Mouse (Mus musculus) heart, adult 18-20 months (tissue): ENCODE measurements at regions not wholly inside any gene's neighbourhood (a gene's known extent, or its start where the extent isn't known, plus 50 kb on each side); places are given as distances from the start of the nearest gene placed in this dataset.
"Not testable (repeated sequence)": the region's sequence is repeated elsewhere in the genome, so short reads cannot be mapped to it uniquely, and the experiment has no call there.

Experiments
- DNase-seq, 2 experiments: peaks; one replicate each; pipeline ENCODE4 v3.0.0; 2021 to 2022; ENCODE audit warnings: mixed read lengths in 1 of 2

DNA sequence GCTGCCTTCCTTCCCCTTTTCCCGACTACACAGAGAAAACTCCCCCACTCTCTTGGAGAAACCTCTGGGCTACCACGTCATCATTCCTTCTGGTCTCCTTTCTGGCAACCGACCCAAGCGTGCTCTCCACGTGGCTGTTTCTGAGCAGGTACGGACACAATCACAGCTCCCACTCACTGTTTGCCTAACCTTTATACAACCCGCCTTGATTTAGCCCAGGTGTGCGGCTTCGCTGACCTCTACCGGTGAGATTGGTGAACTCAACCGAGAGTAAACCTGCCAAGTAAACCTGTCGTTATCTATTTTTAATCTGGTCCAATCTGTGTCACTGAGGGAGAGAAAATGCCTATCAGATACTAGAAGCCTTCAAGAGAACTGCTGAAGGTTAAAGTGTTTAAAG, 142.7 kb upstream of the Gnai1 start:
- no peak for DNase-seq

GRCm38 (mm10) chr5:18494305-18494704, 134.2 kb upstream of the Gnai1 start:
- DNase-seq: no peak

GRCm38 (mm10) chr5:18489709-18490108, 129.6 kb upstream of the Gnai1 start:
- no peak for DNase-seq

DNA sequence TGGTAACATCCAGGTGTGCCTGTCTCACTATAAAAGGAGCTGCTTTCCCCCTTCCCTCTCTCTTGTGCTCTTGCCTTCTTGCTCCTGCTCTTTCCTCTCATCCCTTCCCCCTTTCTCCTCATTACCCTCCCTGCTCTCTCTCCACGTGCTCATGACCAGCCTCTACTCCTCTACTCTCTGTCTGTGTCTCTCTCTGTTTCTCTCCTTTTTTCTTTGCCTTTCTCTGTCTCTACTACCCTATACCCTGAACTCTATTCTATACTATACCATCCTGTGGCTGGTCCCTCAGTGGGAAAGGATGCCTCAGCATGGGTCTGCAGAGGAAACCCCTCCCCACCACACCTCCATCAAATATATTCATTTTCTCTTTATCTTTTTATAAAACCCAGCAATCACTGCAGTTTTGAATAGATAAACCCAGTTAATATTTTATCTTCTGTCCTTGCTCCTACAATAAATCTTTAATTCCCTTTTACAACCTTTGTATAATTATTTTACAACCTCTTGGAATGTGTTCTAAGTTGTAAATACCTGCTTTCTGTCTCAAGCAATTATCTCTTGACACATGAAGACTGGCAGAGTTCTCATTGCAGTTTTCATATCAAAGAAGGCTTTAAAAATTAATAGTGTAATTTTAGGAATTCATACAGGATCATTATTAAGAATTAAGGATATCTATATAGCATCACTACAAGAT, 127.1 kb upstream of the Gnai1 start:
- DNase-seq: no peak

GRCm38 (mm10) chr5:18484376-18484775, 124.2 kb upstream of the Gnai1 start:
- DNase-seq: no peak

GRCm38 (mm10) chr5:18478420-18478819, 118.3 kb upstream of the Gnai1 start:
- no peak for DNase-seq

- DNase-seq: no peak
Observed at GRCm38 (mm10) chr5:18477372-18478017, 117.3 kb upstream of the Gnai1 start.

DNA sequence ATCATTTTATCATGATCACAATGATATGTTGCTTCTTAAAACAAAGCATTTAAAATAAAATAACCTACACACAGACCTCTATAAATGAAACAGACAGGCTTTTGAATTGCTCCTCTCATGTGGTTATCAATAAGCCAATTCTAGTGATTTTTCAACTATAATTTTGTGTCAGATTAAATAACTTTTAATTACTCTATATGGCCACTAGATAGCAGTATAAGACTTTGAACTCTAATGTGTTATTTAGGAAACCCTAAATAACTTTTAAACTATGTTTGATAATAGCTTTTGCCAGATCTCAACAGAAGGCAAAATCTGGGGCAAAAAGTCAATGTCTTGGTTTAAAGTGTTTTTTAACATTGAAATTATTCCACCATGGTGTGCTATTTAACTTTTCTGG, 112.0 kb upstream of the Gnai1 start:
- no peak for DNase-seq

DNA sequence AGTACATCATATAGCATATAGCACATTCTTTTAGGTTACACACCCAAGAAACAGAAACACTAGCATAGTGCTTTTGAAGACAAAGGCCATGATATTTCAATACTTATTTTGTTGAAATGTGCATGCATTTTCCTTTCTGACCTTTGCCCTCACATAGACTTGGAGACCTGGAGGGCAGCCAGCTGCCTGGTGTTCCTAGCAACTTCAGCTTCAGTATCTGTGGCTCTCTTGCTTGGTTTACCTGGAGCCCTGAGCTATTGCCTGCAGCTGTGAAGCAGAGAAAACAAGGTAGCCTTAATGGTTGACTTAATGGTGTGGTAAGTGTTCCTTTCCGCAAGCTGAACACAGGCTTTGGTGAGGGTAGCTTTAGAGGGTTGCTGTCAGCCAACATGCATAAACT, 97.6 kb upstream of the Gnai1 start:
- no peak for DNase-seq

DNA sequence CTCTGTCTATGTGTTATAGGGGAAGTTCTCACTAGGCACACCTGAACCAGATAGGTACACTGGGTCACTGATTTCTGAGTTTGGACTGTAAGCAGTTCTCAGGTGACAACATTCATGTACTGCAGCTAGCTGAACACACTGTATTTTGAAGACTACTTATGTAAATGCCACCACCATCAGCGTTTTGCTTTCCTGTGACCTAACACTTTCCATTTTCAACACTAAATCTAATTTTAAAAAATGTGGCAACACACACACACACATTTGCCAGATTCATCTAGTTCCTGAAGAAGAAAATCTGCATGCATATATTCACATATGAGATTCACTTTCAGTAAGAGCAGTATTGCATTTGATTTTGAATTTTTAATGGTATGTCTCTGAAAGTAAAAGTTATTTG, 96.0 kb upstream of the Gnai1 start:
- DNase-seq: no peak

DNA sequence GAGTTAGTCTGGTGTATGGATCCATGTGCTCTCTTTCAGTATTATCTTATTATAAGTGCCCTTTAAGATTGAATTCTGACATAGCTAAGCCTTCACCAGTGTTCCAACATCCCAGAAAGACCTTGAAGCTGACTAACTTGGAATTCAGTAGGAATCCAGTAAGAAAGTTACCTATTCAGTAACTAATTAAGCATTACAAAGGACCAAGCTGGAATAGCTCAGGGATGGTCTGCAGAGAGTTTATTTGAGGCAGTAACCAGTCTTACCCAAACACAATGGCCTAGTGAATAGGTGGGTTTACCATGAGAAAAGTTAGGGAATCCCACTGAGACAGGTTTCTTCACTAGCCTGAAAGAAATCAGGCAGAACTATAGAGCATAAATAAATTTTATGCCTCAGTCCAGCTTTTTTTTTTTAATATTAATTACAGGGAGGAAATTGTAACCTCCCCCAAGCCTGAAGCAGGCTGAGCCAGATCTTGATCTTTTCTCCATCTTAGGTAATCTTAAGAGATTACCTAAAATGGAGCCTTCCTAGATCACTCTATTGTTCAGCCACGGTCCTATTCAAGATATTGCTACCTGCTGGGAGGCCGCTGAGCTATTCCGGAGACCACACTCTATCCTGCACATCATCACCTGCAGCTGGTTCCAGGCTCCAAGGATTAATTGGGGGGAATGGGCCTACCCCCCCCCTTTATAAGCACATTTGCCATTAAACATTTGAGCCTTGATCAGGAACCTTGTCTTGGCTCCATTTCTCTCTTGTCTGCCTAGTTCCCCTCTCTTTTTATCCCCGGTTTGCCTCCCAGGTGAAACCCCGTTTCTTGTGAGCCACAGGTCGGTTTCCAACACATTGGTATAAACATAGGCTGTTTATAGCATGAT, 93.0 kb upstream of the Gnai1 start:
- not testable (repeated sequence) for DNase-seq

- DNase-seq: no peak
Observed at GRCm38 (mm10) chr5:18449261-18449660, 89.1 kb upstream of the Gnai1 start.

- no peak for DNase-seq
Observed at GRCm38 (mm10) chr5:18448330-18448670, 88.1 kb upstream of the Gnai1 start.

- DNase-seq: no peak
Observed at GRCm38 (mm10) chr5:18447665-18448329, 87.6 kb upstream of the Gnai1 start.

- peak; percentile 41 to 80 for DNase-seq
Observed at GRCm38 (mm10) chr5:18445969-18446368, 85.8 kb upstream of the Gnai1 start.

- no peak for DNase-seq
Observed at GRCm38 (mm10) chr5:18439986-18440385, 79.8 kb upstream of the Gnai1 start.

DNA sequence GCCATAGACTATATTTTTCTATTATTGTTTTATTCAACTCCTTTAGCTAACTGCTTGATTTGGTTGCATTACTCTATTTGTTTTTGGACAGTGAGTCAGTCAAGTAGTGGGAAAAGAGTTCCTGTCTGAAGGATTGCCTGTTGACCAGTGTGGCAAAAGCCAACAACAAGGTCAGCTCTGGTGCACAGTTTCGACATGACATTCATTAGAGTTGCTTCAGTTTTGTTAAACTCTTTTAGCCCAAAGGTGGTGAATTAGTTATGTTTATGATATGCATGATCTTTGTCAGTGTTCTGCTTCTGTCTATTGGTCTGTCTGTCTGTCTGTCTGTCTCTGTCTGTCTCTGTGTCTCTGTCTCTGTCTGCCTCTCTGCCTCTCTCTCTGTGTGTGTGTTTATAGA, 79.1 kb upstream of the Gnai1 start:
- no peak for DNase-seq

DNA sequence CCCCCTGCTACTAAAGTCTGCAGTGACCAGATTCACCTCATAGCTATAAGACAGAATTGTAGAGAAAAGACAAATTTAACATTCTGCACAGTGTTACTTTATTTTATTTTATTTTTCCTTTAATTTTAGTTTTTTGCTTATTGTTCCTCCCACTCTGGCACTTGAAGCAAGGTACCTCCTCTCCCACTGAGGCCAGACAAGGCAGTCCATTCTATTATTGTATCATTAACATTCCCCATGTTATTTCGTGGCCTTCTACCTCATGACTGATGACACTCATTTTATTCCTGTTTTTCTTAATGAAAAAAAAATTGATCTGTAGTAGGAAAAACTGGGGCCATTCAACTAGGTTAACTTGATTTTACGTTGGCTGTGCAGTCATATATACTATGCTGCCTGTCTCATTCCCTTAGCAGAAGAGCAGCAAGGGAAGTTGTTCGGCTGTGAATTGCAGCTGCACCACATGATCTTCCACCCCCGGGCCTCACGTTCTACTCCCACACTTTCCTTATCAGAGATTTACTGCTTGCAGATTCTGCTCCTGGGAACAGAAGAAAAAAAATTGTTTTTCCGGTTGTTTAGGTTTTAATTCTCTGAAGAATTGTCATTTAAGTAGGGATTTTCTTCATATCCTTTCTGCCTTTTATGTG, 76.1 kb upstream of the Gnai1 start:
- no peak for DNase-seq

DNA sequence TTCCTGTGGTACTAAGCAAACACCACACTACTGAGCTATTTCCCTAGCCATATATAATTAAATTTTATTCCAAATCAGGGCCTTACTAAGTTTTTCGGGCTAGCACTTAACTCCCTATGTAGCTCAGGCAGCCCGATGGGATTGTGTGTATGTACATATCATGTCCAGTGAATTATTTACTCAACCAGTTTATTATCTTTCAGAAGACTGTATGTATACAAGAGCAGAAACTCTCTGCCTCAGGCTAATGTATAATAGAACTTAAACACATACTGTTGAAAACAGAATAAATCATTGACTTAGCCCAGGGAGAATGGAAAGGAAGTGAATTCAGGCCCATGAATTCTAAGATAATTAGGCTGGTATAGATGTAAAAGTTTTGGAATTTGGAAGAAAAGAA, 74.1 kb upstream of the Gnai1 start:
- no peak for DNase-seq

DNA sequence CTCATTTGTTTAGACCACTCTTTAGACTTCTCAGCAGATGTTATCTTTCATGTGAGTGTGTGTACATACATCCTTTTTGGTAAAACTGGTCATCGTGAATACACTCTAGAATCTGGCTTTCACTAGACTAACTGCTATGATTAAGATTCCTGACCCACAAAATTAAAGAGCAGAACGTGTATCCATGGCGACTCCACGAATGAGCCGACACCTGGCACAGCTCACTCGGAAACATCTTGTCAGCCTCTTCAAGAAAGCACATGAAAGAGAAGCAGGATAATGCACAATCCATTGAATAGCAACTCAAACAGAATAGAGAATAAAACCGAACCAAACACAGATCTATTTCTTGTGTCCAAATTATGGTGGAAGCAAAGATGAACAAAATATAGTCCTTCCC, 73.1 kb upstream of the Gnai1 start:
- DNase-seq: no peak

DNA sequence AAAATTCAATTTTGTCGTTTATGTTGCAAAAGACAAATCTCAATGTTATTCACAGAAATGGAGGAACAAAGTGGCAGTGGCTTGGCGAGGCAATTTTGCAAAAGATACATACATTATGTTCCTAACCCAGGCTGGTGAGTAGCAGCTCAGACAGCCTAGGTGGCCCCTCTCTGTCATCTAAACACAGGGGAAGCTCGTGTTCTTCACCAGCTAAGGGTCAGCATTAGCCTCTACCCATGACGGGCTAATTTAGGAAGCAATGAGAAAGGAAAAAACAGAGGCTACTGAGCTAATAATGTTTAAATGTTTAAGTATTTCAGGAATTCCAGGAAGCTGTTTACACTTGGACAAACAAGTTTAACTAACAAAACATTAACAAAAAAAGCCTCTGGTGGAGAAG, 64.9 kb upstream of the Gnai1 start:
- no peak for DNase-seq

- DNase-seq: no peak
Observed at GRCm38 (mm10) chr5:18414892-18415291, 54.7 kb upstream of the Gnai1 start.
